17 mouse cellular contexts compared by ENCODE assay signal in genomic region chr16:21791779-21792178, GRCm38 (mm10). TPM values are rescaled to one million over a fixed set of nuclear protein-coding genes. Genes with fewer than 3 reads are reported as not detected.
A peak's percentile ranks its signal among the peaks of the same experiment; 100 is the strongest.
DNase-seq lines count a peak whose midpoint lies in the region; ATAC-seq and TF ChIP-seq lines count a peak whose summit lies in the region.
"Had no signal": no experiment of that assay in that cellular context is flagged by ENCODE, and none has a peak within 500 bp of the region (broad histone marks: within the 10 kb centered on the region; RNA-seq: fewer than 3 reads in every experiment).

No protein-coding gene starts in this region.

- 0 out of 2 replicates have a peak, but pooled peaks cover 7% of the 10 kb centered on the region for H3K4me1 ChIP-seq in intestine, postnatal 0 days (replicated peaks; ENCODE audit: control insufficient read depth, insufficient read depth, low read length)
- 0 out of 2 replicates have a peak, but pooled peaks cover 8% of the 10 kb centered on the region for H3K4me1 ChIP-seq in intestine, embryonic 15.5 days (replicated peaks)
- peaks cover 18% of the 10 kb centered on the region for H3K4me1 ChIP-seq in liver, embryonic 11.5 days (replicated peaks; ENCODE audit: control insufficient read depth, insufficient read depth, low read length)
- peaks cover 27% of the 10 kb centered on the region for H3K4me1 ChIP-seq in limb, embryonic 10.5 days

- ATAC-seq in intestine, postnatal 0 days: no peak
- no peak for ATAC-seq in intestine, embryonic 15.5 days
- ATAC-seq in liver, embryonic 11.5 days (replicated peaks; ENCODE audit: low FRiP score): peak; percentile 77
- peak; percentile 70 for ATAC-seq in megakaryocyte-erythroid progenitor cell, adult 5-6 weeks (replicated peaks; ENCODE audit: low FRiP score, low TSS enrichment, poor library complexity, severe bottlenecking)
- ATAC-seq: forebrain, postnatal 0 days; inflammation-experienced regulatory T-cells, adult 6 months had no signal

- TF ChIP-seq CTCF in intestine, postnatal 0 days (IDR thresholded peaks at IDR 0.05; ENCODE audit: low read depth): peak; percentile 36; the same call in 1 of the 2 replicates

- H3K9me3 ChIP-seq in intestine, postnatal 0 days (ENCODE audit: control insufficient read depth): no peaks in the 10 kb centered on the region
- no peaks in the 10 kb centered on the region for H3K9me3 ChIP-seq in intestine, embryonic 15.5 days
- H3K9me3 ChIP-seq in liver, embryonic 11.5 days (ENCODE audit: control insufficient read depth, low read length): no peaks in the 10 kb centered on the region
- no peaks in the 10 kb centered on the region for H3K9me3 ChIP-seq in limb, embryonic 10.5 days (replicated peaks)
- H3K9me3 ChIP-seq: hindbrain, embryonic 12.5 days; limb, embryonic 13.5 days; midbrain, embryonic 10.5 days had no signal

- H3K27ac ChIP-seq in intestine, postnatal 0 days (ENCODE audit: low read depth, low read length): no peak overlapping the region
- no peak overlapping the region for H3K27ac ChIP-seq in intestine, embryonic 15.5 days
- peak overlapping the region; percentile 77 for H3K27ac ChIP-seq in liver, embryonic 11.5 days (ENCODE audit: low read depth, low read length)
- H3K27ac ChIP-seq in limb, embryonic 10.5 days: no peak overlapping the region
- H3K27ac ChIP-seq: hindbrain, embryonic 12.5 days; layer of hippocampus, adult 2 months; limb, embryonic 13.5 days; midbrain, embryonic 10.5 days had no signal

- DNase-seq in c-Kit-negative CD71-positive TER-119-positive erythroid progenitor cells, embryonic 14.5 days (ENCODE audit: low read depth, low spot score): peak; percentile 50
- no peak for DNase-seq in liver, embryonic 11.5 days (ENCODE audit: low spot score)
- no peak for DNase-seq in kidney, postnatal 25 days
- DNase-seq in adrenal gland, adult 2 months: no peak
- DNase-seq in limb, embryonic 10.5 days (ENCODE audit: low spot score): no peak
- DNase-seq: cerebellum, adult 18-20 months; forebrain, postnatal 0 days; gastrocnemius, postnatal 10 days; thymus, adult 2 months had no signal

- no peak overlapping the region for H3K9ac ChIP-seq in intestine, postnatal 0 days (ENCODE audit: low read depth, low read length)
- H3K9ac ChIP-seq in intestine, embryonic 15.5 days: no peak overlapping the region
- no peak overlapping the region for H3K9ac ChIP-seq in liver, embryonic 11.5 days (ENCODE audit: low read depth, low read length)
- H3K9ac ChIP-seq: forebrain, postnatal 0 days; hindbrain, embryonic 12.5 days; limb, embryonic 13.5 days had no signal

- H3K4me3 ChIP-seq in intestine, postnatal 0 days (ENCODE audit: low read depth, low read length): no peak overlapping the region
- H3K4me3 ChIP-seq in intestine, embryonic 15.5 days (replicated peaks): no peak overlapping the region
- no peak overlapping the region for H3K4me3 ChIP-seq in liver, embryonic 11.5 days (ENCODE audit: low read depth, low read length)
- H3K4me3 ChIP-seq in limb, embryonic 10.5 days: no peak overlapping the region
- H3K4me3 ChIP-seq: hindbrain, embryonic 12.5 days; layer of hippocampus, adult 2 months; limb, embryonic 13.5 days; midbrain, embryonic 10.5 days had no signal

- WGBS in intestine, postnatal 0 days: 41% methylated on average over 3 of the region's 3 CpGs
- 57% methylated on average over 3 of the region's 3 CpGs for WGBS in intestine, embryonic 15.5 days
- WGBS in liver, embryonic 11.5 days: 28% methylated on average over 3 of the region's 3 CpGs
- WGBS in limb, embryonic 10.5 days: 72% methylated on average over 3 of the region's 3 CpGs

- H3K27me3 ChIP-seq in intestine, postnatal 0 days (replicated peaks; ENCODE audit: control insufficient read depth, insufficient read depth, low read length): no peaks in the 10 kb centered on the region
- H3K27me3 ChIP-seq in intestine, embryonic 15.5 days (replicated peaks): no peaks in the 10 kb centered on the region
- no peaks in the 10 kb centered on the region for H3K27me3 ChIP-seq in liver, embryonic 11.5 days (replicated peaks; ENCODE audit: control insufficient read depth, insufficient read depth, low read length)
- H3K27me3 ChIP-seq in limb, embryonic 10.5 days (ENCODE audit: low read depth, poor library complexity, severe bottlenecking): no peaks in the 10 kb centered on the region
- H3K27me3 ChIP-seq: hindbrain, embryonic 12.5 days; limb, embryonic 13.5 days had no signal

- no peaks in the 10 kb centered on the region for H3K36me3 ChIP-seq in intestine, postnatal 0 days (ENCODE audit: control insufficient read depth, insufficient read depth)
- no peaks in the 10 kb centered on the region for H3K36me3 ChIP-seq in intestine, embryonic 15.5 days
- no peaks in the 10 kb centered on the region for H3K36me3 ChIP-seq in liver, embryonic 11.5 days (ENCODE audit: control insufficient read depth, insufficient read depth, low read length)
- no peaks in the 10 kb centered on the region for H3K36me3 ChIP-seq in limb, embryonic 10.5 days
- H3K36me3 ChIP-seq: hindbrain, embryonic 12.5 days; limb, embryonic 13.5 days; midbrain, embryonic 10.5 days had no signal

- no peak overlapping the region for H3K4me2 ChIP-seq in intestine, postnatal 0 days (replicated peaks; ENCODE audit: low read depth)
- H3K4me2 ChIP-seq in intestine, embryonic 15.5 days (replicated peaks): no peak overlapping the region
- H3K4me2 ChIP-seq in liver, embryonic 11.5 days: peak overlapping the region; percentile 47
- H3K4me2 ChIP-seq: hindbrain, embryonic 12.5 days; limb, embryonic 13.5 days had no signal

RNA-seq across cellular contexts. Expression of gene Map3k13, which starts 2.4 kb away (rescaled TPM):
- polyA plus RNA-seq in intestine, postnatal 0 days (2015; fragmentation: Nextera tagmentation; extraction: Ambion mirVana): 4.7 and 5.6 TPM in 2 replicates
- polyA plus RNA-seq in intestine, embryonic 15.5 days (2015; fragmentation: Nextera tagmentation; extraction: Ambion mirVana): 1.7 and 1.9 TPM in 2 replicates
- polyA plus RNA-seq in liver, embryonic 11.5 days (2014; fragmentation: Nextera tagmentation; extraction: Ambion mirVana): 0.55 and 0.59 TPM in 2 replicates
- total RNA-seq in megakaryocyte-erythroid progenitor cell, adult 5-6 weeks (2014; fragmentation: Nextera tagmentation): 0.67 and 1.5 TPM in 2 replicates
- total RNA-seq in megakaryocyte-erythroid progenitor cell, adult 5-6 weeks (2017): 0.14 and 0.15 TPM in 2 replicates
- 1 to 10 TPM in 1 of 2 experiments, under 1 TPM in 1; 0.84 to 1.2 TPM for total RNA-seq in adrenal gland, adult 2 months (2021)
- 0.40 and 0.41 TPM in 2 replicates for polyA plus RNA-seq in adrenal gland, adult 2 months (2012; rRNA removed)
- 1.2 and 1.8 TPM in 2 replicates for polyA plus RNA-seq in limb, embryonic 10.5 days (2016; fragmentation: Nextera tagmentation; extraction: Ambion mirVana)

RNA-seq across cellular contexts. Expression of gene Ehhadh, which starts 4.2 kb away (rescaled TPM):
- polyA plus RNA-seq in intestine, postnatal 0 days (2015; fragmentation: Nextera tagmentation; extraction: Ambion mirVana): 36.4 and 38.3 TPM in 2 replicates
- 9.7 and 11.4 TPM in 2 replicates for polyA plus RNA-seq in intestine, embryonic 15.5 days (2015; fragmentation: Nextera tagmentation; extraction: Ambion mirVana)
- polyA plus RNA-seq in liver, embryonic 11.5 days (2014; fragmentation: Nextera tagmentation; extraction: Ambion mirVana): 5.3 and 6.7 TPM in 2 replicates
- total RNA-seq in megakaryocyte-erythroid progenitor cell, adult 5-6 weeks (2014; fragmentation: Nextera tagmentation): 5.6 and 5.8 TPM in 2 replicates
- 6.1 and 8.7 TPM in 2 replicates for total RNA-seq in megakaryocyte-erythroid progenitor cell, adult 5-6 weeks (2017)
- total RNA-seq in adrenal gland, adult 2 months (2021): 10 to 100 TPM; 30.8 to 80.2 TPM
- 5.3 and 7.6 TPM in 2 replicates for polyA plus RNA-seq in adrenal gland, adult 2 months (2012; rRNA removed)
- polyA plus RNA-seq in limb, embryonic 10.5 days (2016; fragmentation: Nextera tagmentation; extraction: Ambion mirVana): 1.6 and 2.5 TPM in 2 replicates

Comparison
In these comparisons a context has a peak if more than half of its experiments do, and no peak if none do; other contexts are left out.
1. ATAC-seq: peak in liver, embryonic 11.5 days (single experiment) and megakaryocyte-erythroid progenitor cell, adult 5-6 weeks (single experiment); none in intestine, postnatal 0 days (single experiment) and intestine, embryonic 15.5 days (single experiment).